Mouse (Mus musculus) neural tube, embryonic 13.5 days (tissue): ENCODE data around the gene Snx29. TPM values are rescaled to one million over a fixed set of nuclear protein-coding genes. Genes with fewer than 3 reads are reported as not detected.

Experiments
- ATAC-seq: fragments of 200-750 bp; cut with Nextera tagmentation; 2 replicates; pipeline ENCODE4 v1.8.0; 2017; ENCODE audit warnings: low read depth, mild to moderate bottlenecking, moderate TSS enrichment, moderate library complexity
- H3K27ac ChIP-seq: fragments of 300-500 bp; sonication (generic); replicated peaks from 2 replicates; pipeline ENCODE4 v1.5.1; 2015; ENCODE audit warnings: moderate library complexity, mild to moderate bottlenecking, inconsistent platforms
- H3K27me3 ChIP-seq: fragments of 300-500 bp; sonication (generic); 2 replicates; pipeline ENCODE4 v1.6.1; 2015; ENCODE audit warnings: mild to moderate bottlenecking, inconsistent platforms
- H3K36me3 ChIP-seq: fragments of 300-500 bp; sonication (generic); 2 replicates; pipeline ENCODE4 v1.6.1; 2015; ENCODE audit warnings: mild to moderate bottlenecking, inconsistent platforms
- H3K4me1 ChIP-seq: fragments of 300-500 bp; sonication (generic); replicated peaks from 2 replicates; pipeline ENCODE4 v1.6.1; 2015; ENCODE audit warnings: inconsistent platforms
- H3K4me2 ChIP-seq: fragments of 300-500 bp; sonication (generic); 2 replicates; pipeline ENCODE4 v1.6.1; 2015; ENCODE audit warnings: inconsistent platforms, mild to moderate bottlenecking, moderate library complexity
- H3K4me3 ChIP-seq: fragments of 300-500 bp; sonication (generic); 2 replicates; pipeline ENCODE4 v1.5.1; 2015; ENCODE audit warnings: mild to moderate bottlenecking, inconsistent platforms
- H3K9ac ChIP-seq: fragments of 300-500 bp; sonication (generic); 2 replicates; pipeline ENCODE4 v1.6.1; 2015; ENCODE audit warnings: moderate library complexity, mild to moderate bottlenecking, inconsistent platforms
- H3K9me3 ChIP-seq: fragments of 300-500 bp; sonication (generic); 2 replicates; pipeline ENCODE4 v1.6.1; 2016; ENCODE audit warnings: inconsistent platforms
- WGBS: fragments of 180-500 bp; shearing (Covaris S2); methylation state at CpG from one replicate; pipeline ENCODE4 v1.1.7; 2015; 5-methylcytosine and 5-hydroxymethylcytosine counted together
- polyA plus RNA-seq: library from polyadenylated mRNA; unstranded; fragments of >200 nt; fragmentation: Nextera tagmentation; extraction: Ambion mirVana; gene quantifications from 2 replicates; pipeline ENCODE4 v1.2.1, GENCODE M21; 2015

The Snx29 gene
- polyA plus RNA-seq, 1 experiment from 2014 or later: 17.2 TPM

DNA sequence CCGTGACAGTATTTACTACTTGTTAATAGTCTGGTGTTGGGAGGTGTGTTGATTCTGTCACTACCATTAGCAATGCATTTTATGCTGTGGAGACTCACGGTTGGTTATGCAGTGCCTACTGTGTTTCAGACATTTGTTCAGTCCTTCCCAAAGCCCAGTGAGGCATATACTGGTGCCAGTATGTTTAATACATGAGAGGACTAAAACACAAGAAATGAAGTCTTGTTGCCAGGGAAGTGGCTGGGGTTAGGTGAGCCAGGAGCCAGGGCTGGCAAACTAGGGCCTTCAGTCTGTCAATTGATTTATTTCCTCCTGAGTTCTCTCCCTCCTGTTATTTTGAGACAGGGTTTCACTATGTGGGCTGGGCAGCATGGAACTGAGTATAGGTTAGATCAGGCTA lies 154.3 kb downstream of the Snx29 start:
- no peak for ATAC-seq
- Histone ChIP-seq H3K4me3 (no peak overlapping the region), H3K27ac (no peak overlapping the region), H3K27me3 (no peaks in the 10 kb centered on the region), H3K9ac (no peak overlapping the region), H3K4me1 (peaks cover 19% of the 10 kb centered on the region), H3K9me3 (no peaks in the 10 kb centered on the region), H3K4me2 (no peak overlapping the region), H3K36me3 (peaks cover 12% of the 10 kb centered on the region)
- WGBS: 83% methylated on average over 2 of the region's 2 CpGs

DNA sequence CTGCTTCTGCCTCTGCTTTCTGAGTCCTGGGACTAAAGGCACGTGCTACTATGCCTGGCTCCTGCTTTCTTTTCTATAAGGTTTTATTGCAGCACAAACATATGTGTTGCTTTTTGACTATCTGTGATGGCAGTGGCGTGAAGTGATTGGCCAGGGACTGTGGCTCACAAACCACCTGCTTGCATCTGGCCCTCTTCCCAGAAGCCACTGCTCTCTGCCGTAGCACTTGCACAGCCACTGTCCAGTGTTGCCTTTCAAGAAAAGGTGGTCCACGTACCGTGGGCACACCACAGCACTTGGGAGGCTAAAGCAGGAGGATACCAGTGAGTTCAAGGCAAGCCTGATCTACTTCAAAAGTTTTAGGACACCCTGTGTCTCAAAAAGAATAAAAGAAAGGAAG lies 154.9 kb downstream of the Snx29 start:
- 85% methylated on average over 5 of the region's 5 CpGs for WGBS
- H3K36me3 ChIP-seq: peaks cover 14% of the 10 kb centered on the region
- H3K9me3 ChIP-seq: no peaks in the 10 kb centered on the region
- peaks cover 19% of the 10 kb centered on the region for H3K4me1 ChIP-seq
- no peak overlapping the region for H3K27ac ChIP-seq
- no peak overlapping the region for H3K9ac ChIP-seq
- no peak overlapping the region for H3K4me3 ChIP-seq
- no peak overlapping the region for H3K4me2 ChIP-seq
- no peak for ATAC-seq
- no peaks in the 10 kb centered on the region for H3K27me3 ChIP-seq

DNA sequence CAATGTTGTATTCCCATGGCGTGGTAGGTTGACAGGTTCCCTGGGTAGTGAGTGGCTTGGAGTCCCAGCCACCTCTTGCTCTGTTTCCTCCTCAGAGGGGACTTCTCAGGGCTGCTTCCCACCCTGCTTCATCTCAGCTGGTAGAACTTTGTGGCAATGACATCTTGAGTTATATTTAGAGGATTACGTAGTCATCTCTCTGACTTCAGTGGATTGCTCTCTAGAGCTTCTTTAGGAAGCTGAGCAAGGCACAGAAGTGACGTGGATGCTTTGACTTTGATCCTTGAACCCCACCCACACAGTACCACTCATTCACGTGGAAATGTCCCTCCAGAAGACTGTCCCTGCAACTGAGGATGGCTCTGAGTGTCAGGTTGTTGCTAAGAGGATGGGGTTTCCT lies 156.9 kb downstream of the Snx29 start:
- Histone ChIP-seq H3K27ac (no peak overlapping the region), H3K9me3 (no peaks in the 10 kb centered on the region), H3K9ac (no peak overlapping the region), H3K4me3 (no peak overlapping the region), H3K4me1 (no peaks in the 10 kb centered on the region), H3K36me3 (peaks cover 14% of the 10 kb centered on the region), H3K27me3 (no peaks in the 10 kb centered on the region), H3K4me2 (no peak overlapping the region)
- 74% methylated on average over 4 of the region's 4 CpGs for WGBS
- no peak for ATAC-seq

DNA sequence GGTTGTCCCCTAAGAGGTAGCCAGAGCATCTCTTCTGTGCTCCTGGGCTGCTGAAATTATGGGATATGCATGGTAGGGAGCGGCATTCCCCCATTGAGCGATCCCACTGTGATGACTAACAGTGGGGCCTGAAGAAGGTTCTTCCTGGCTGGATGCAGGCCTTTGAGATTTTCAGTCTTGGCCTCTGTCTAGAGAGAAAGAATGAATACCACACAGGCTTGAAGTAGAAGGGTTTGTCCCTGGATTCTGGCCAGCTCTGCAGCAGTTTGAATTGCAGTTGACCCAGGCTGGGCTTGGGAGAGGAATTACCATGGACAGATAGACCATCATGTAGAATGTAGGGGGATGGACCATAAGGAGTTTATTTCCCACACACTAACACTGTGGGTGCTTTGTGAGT lies 159.5 kb downstream of the Snx29 start:
- WGBS: 100% methylated on average over 2 of the region's 2 CpGs
- ATAC-seq: no peak
- no peaks in the 10 kb centered on the region for H3K27me3 ChIP-seq

DNA sequence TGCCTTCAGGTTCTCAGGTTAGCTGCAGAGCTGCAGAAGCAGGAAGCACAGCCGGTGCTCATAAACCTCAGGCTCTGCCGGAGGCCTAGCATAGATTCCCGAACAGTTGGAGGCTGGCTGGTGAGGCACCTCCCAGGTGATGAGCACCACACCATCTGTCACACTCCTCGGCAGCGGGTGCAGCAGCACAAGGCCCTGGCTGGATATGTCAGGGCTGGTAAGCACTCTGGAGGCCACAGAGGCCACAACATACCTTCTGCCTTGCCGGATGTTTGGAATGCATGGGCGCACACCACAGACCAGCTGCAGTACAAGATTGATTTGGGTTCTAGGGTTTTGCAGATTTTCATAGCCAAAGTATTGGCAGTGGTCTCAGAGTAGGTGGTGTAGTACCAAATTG lies 172.2 kb downstream of the Snx29 start:
- ATAC-seq: no peak
- Histone ChIP-seq H3K27ac (no peak overlapping the region), H3K4me2 (no peak overlapping the region), H3K9me3 (no peaks in the 10 kb centered on the region), H3K4me3 (no peak overlapping the region), H3K9ac (no peak overlapping the region), H3K27me3 (no peaks in the 10 kb centered on the region), H3K4me1 (peaks cover 16% of the 10 kb centered on the region), H3K36me3 (no peaks in the 10 kb centered on the region)
- whole genome bisulfite sequencing: 67% methylated on average over 7 of the region's 7 CpGs

More for the DNA sequence above, 159.5 kb downstream of the Snx29 start:
- H3K4me1 ChIP-seq: no peaks in the 10 kb centered on the region
- no peak overlapping the region for H3K4me3 ChIP-seq
- peaks cover 11% of the 10 kb centered on the region for H3K36me3 ChIP-seq
- H3K4me2 ChIP-seq: no peak overlapping the region
- no peak overlapping the region for H3K27ac ChIP-seq
- no peaks in the 10 kb centered on the region for H3K9me3 ChIP-seq
- no peak overlapping the region for H3K9ac ChIP-seq

DNA sequence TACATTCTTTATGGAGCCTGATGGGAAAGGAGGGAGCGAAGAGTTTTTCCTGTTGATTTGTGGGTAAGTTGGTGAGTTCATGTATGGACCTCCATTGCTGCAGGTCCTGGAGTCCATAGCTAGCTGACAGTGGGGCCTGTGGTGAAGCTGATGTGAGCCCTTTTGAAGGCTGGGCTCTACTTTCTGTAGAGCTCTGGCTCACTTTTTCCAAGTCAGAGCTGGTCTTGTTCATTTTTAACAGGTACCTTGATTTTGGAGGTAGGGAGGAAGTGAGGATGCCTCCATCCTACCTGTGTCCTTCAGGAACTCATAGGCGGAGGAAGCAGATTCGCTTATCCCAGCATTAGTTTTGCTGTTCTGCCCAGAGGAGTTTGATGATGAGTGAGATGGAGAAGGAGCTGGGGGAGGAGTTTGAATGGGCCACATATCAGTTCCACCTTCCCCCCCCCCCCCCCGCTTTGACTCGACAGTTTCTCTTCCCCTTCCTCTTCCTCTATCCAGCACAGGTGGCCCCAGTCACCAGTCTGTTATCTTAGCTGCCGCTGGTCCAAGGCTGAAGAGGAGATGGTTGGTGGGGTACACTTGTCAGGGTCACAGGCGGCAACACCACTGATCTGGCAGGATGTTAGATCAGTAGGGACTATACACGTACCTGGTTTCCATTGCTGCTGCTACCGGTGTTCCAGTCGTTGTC lies 173.4 kb downstream of the Snx29 start:
- H3K9ac ChIP-seq: no peak overlapping the region
- H3K9me3 ChIP-seq: no peaks in the 10 kb centered on the region
- WGBS: 92% methylated on average over 10 of the region's 10 CpGs
- peaks cover 16% of the 10 kb centered on the region for H3K4me1 ChIP-seq
- H3K36me3 ChIP-seq: no peaks in the 10 kb centered on the region
- H3K27ac ChIP-seq: no peak overlapping the region
- no peak overlapping the region for H3K4me2 ChIP-seq
- H3K4me3 ChIP-seq: no peak overlapping the region
- no peak for ATAC-seq
- H3K27me3 ChIP-seq: no peaks in the 10 kb centered on the region

DNA sequence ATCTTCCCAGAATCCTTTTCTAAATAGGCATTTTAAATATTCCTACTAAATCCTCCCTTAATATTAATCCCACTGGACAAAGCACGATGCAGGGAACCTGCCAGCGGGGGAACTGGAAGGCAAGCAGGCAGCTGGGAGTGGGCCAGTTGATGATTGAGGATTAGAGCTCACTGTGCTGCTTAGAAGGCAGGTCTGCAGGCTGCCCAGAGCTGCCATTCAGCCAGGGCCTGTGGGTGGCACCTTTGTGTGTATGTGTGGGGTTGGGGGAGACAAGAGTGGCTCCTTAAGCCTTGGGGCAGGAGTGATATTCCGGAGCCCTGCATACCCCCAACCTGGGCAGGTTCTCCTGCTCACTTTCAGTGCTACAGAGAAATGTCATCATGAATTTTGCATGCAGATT lies 174.0 kb downstream of the Snx29 start:
- H3K9me3 ChIP-seq: no peaks in the 10 kb centered on the region
- no peaks in the 10 kb centered on the region for H3K36me3 ChIP-seq
- 75% methylated on average over 3 of the region's 3 CpGs for WGBS
- H3K4me1 ChIP-seq: peaks cover 16% of the 10 kb centered on the region
- ATAC-seq: no peak
- no peak overlapping the region for H3K4me2 ChIP-seq
- H3K27me3 ChIP-seq: no peaks in the 10 kb centered on the region
- H3K9ac ChIP-seq: no peak overlapping the region
- H3K27ac ChIP-seq: no peak overlapping the region
- no peak overlapping the region for H3K4me3 ChIP-seq

DNA sequence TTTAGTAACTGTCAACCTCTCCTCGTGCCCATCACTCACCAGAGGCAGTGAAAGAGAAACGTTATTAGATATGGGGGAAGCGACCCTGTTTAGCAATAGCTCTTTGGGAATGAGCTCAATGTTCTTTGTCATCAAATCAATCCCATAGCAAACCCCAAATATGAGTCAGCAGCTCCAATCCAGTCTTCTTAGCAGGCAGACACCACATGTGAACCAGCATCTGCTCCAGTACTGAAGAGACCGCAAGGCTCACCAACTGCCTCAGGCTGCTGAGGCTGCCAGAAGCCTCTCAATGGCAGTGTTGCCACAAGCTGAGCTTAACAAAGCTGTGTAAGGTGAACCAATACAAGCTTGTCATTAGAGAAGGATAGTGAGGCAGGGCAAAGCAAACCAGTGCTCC lies 177.4 kb downstream of the Snx29 start:
- WGBS: 73% methylated on average over 4 of the region's 4 CpGs
- no peaks in the 10 kb centered on the region for H3K27me3 ChIP-seq
- H3K9ac ChIP-seq: no peak overlapping the region
- H3K4me1 ChIP-seq: peaks cover 16% of the 10 kb centered on the region
- no peak overlapping the region for H3K4me3 ChIP-seq
- no peak overlapping the region for H3K4me2 ChIP-seq
- no peak overlapping the region for H3K27ac ChIP-seq
- no peak for ATAC-seq
- no peaks in the 10 kb centered on the region for H3K9me3 ChIP-seq
- no peaks in the 10 kb centered on the region for H3K36me3 ChIP-seq

DNA sequence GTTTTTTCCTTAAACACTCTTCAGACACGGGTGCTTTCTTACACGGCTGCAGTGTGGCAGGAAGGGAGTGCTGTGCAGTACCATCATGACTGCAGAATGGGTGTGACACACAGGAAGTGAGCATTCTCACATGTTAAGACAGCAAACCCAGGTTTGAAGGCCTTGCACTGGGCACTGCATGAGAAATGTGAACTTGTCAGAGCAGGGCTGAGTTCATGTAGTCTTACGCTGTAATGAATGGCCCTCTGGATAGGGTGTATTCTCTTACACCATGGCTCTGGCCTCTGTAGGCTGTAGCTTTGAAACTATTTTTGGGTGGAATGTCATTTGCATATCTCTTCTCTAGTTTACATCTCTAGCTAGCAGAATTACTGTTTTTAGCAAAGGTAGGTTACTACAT lies 178.4 kb downstream of the Snx29 start:
- H3K36me3 ChIP-seq: no peaks in the 10 kb centered on the region
- H3K4me1 ChIP-seq: peaks cover 22% of the 10 kb centered on the region
- H3K9me3 ChIP-seq: no peaks in the 10 kb centered on the region
- no peak overlapping the region for H3K4me2 ChIP-seq
- no peaks in the 10 kb centered on the region for H3K27me3 ChIP-seq
- no peak overlapping the region for H3K4me3 ChIP-seq
- no peak for ATAC-seq
- WGBS: 87% methylated on average over 3 of the region's 3 CpGs
- H3K9ac ChIP-seq: no peak overlapping the region
- H3K27ac ChIP-seq: no peak overlapping the region

DNA sequence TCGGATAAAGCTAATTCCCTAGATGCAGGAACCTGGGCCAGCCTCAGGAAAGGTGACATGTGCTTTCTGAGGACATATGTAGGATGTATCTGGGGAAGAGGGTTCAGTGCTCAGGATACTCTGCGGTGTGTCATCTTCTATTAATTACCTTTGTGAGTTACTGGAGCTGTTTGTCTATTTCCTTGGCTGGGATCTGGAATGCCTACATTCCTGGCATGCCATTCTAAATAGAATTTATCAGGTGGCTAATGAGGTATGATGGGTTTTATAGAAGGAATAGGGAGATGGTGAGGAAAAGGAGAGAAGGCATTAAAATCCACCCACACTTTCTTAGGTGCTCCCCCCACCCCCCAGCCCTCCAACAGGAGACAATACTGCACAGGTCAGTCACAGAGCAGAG lies 178.9 kb downstream of the Snx29 start:
- Histone ChIP-seq H3K4me1 (peaks cover 22% of the 10 kb centered on the region), H3K27me3 (no peaks in the 10 kb centered on the region), H3K9me3 (no peaks in the 10 kb centered on the region), H3K36me3 (no peaks in the 10 kb centered on the region), H3K4me3 (no peak overlapping the region), H3K9ac (no peak overlapping the region), H3K4me2 (no peak overlapping the region), H3K27ac (no peak overlapping the region)
- 94% methylated on average over 2 of the region's 2 CpGs for WGBS
- ATAC-seq: no peak

DNA sequence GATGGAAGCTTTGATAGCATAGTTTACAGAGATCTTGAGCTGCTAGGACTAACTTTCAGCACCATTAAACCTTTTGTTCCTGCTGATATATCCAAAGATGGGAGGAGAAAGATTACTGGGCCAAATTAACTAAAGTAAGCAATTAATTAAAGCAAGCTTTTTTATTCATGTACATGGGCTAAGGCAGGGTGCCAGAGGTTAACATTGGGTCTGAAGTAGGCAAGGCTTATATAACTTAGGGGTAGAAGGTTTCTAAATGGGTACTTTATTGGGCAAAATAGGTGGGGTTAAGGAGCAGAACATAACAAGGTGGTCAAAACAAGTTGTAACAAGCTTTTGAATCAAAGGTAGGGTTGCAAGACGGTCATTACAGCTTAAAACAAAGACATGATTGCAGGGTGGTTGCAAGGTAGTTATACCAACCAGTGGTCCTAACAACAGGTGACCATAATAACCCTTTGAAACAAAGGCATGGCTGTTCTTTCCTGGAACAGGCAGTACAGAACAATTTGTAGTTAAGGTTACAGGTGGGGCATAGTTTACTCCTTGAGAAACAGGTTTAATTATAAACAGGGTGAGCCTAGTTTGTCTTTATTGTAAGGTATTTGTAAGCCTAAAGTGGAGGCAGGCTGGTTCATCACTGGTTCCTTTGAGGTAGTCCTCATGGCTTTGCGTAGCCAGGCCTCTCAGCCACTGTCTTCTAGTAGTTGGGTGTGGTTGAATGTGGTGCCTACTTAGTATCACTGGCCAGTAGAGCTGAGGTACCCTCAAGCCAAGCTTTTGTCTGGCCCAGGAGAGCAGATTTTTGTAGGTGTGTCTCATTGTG lies 182.2 kb downstream of the Snx29 start:
- Histone ChIP-seq H3K4me2 (no peak overlapping the region), H3K27me3 (no peaks in the 10 kb centered on the region), H3K4me3 (no peak overlapping the region), H3K27ac (no peak overlapping the region), H3K9me3 (no peaks in the 10 kb centered on the region), H3K9ac (no peak overlapping the region), H3K36me3 (no peaks in the 10 kb centered on the region), H3K4me1 (peaks cover 6% of the 10 kb centered on the region)
- ATAC-seq: no peak
- 73% methylated on average over 2 of the region's 2 CpGs for WGBS

DNA sequence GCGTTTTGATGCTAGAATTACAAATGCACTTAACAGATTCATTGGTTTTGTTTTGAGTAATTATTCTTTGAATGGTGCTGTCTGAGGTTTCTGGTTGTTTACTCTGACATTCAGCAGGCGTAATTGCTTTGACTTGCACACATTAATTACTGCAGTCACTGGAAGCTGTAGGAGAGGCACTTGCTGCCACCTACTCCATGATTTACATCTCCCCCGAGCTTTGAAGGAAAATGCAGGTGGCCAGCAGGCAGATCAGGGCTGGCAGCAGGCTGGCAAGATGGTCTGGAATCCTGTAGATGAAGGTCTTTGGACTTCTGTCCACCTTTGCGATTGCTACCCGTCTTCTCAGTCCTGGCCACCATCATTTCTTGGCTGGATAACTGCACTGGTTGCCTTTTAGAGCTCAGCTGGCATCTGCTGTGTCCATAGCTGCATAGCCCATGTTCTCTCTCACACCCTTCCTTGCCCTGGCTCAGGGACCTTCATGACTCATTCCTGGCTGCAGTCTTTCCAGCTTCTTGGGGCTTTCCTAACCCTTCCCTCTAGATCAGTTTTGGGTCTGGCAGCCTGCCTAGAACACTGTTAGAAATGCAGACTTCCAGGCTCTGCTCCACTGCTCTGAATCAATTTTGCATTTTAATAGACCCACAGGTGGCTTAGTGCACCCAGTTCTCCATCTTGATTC lies 182.9 kb downstream of the Snx29 start:
- Histone ChIP-seq H3K9ac (no peak overlapping the region), H3K36me3 (no peaks in the 10 kb centered on the region), H3K27me3 (no peaks in the 10 kb centered on the region), H3K4me3 (no peak overlapping the region), H3K4me1 (peaks cover 11% of the 10 kb centered on the region), H3K9me3 (no peaks in the 10 kb centered on the region), H3K27ac (no peak overlapping the region), H3K4me2 (no peak overlapping the region)
- WGBS: 64% methylated on average over 5 of the region's 5 CpGs
- ATAC-seq: no peak
